Mouse (Mus musculus) ES-CJ7 (cell line): ENCODE measurements at regions not wholly inside any gene's neighbourhood (a gene's known extent, or its start where the extent isn't known, plus 50 kb on each side); places are given as distances from the start of the nearest gene placed in this dataset.

Experiments
- DNase-seq: peaks from one replicate; pipeline ENCODE4 v3.0.0; 2011; ENCODE audit warnings: low read depth, low spot score

DNA sequence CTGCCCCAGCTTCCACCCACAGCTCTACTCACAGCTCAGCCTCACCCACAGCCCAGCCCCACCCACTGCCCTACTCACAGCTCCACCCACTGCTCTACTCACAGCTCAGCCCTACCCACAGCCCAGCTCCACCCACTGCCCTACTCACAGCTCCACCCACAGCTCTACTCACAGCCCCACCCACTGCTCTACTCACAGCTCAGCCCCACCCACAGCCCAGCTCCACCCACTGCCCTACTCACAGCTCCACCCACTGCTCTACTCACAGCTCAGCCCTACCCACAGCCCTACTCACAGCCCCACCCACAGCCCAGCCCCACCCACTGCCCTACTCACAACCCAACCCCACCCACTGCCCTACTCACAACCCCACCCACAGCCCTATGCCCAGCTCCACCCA is 56.5 kb upstream of the Phox2b start:
- peak; percentile 95 for DNase-seq

DNA sequence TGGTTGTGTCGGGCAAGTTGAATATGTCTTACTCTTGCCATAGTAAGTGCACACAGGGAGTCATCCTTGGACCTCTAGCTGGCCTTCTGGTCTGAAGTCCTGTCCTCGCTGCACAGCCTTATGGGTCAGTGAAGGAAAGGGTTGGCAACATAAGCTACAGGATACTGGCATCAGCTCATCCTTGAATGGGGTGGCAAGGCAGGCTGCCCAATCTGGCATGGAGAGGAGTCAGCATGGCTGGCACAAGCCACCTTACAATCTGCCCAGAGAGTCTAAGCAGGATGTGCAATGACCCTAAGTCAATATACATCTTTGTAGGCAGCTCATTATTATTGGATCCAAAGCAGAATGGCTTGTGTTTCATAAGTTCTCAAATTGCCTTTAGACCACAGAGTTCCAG is 57.8 kb upstream of the Phox2b start:
- DNase-seq: no peak

DNA sequence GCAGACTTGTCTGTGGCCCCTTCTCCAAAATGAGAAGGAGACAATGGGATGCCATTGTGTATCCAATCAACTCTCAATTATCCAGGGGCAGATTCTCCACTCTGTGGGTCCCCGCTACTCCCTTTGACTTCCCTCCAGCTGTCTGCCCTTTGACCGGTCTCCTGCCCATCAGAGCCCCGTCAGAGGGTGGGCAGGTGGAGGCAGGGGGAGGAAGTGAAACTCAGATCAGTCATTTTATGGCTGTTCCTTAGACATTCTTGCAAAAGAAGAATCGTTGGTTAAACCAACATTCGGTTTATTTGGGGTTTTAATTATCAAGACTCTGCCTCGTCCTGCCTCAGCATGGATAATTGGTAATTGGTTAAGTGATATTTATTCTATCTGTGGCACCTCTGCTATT is 77.7 kb upstream of the Phox2b start:
- DNase-seq: no peak

DNA sequence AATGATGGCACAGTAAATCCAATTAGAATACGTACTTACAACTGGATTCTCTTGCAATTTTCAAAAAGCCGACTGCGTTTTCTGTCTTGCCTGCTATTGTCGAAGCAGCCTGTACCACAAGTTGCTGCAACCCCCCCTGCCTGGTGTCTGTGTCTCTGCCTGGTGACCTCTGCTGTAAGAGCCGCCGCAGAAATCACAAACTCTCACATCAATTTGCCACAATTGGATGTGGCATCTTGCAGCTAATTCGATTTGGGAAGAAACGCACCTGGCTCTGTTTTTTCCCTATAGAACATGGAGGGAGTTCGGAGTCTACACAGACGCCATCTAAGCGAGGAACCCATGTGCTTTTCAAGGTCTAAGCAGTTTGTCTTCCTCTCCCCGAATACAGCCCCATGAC is 80.1 kb upstream of the Phox2b start:
- no peak for DNase-seq

DNA sequence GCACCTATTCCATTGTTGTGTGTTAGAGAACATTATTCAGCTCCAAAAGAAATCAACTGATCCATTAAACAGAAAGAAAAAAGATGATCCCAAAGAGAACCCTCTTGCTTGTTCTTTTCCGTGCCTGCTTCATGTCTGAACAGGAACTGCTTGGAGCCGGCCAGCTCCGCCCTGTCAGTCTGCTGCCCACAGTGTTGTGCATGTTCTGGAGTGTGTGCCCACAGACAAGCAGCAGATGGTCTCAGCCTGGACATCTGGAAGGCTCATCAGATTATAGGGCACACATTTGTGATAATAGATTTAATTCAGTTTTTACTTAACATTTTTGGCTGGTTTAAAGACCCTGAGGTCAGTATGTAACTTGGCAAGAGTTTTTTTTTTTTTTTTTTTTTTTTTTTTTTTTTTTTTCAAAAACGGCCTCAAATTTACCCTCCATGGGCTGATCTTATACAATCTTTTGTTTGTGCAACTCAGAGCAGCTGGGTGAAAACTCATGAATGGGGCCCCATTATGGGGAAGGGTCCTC is 70.9 kb upstream of the Tmem33 start:
- no peak for DNase-seq

DNA sequence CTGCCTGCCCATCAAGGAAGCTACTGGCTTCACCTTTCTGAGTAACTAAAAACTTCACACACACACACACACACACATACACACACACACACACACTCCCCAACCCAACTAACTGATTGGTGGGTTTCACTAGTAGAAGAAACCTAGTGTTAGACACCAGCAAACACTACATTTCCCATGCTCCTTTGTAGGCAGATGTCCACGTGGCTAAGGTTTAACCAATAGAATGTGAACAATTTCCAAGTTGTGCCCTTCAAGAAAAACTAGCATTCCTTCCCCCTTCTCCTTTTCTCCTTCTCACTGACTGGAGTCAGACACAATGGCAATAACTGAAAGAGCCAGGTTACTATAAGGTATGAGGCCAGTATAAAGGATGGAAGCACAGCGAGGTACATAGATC is 66.3 kb upstream of the Tmem33 start:
- DNase-seq: no peak

DNA sequence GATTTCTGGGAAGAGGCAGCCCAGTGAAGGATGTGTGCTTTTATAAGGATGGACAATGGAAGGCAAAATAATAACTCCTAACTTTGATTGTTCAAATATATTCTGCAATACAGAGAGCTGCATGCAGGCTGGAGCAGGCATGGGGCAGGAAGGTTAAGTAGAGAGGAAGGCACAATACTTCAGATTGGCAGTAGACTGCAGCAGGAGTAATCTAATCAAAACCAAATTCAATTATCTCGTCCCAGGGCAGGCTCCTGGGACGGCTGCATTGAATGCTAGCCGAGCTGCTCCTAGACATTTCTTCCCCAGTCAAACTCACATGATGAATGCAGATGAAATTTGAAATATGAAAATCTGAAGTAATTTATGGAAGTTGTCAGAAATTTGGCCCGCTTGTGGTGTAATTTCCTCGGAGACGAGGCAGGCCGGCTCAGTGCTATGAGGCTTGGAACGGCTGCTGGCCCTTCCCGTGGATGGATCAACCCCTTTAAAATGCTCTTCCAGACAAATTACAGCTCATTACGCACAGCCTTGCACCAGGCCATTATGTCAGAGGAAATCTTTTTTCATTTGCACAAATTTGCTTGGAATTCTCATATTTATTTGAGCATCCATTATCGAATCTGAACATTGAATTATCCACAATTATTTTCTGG is 55.2 kb upstream of the Tmem33 start:
- no peak for DNase-seq
